Mouse (Mus musculus) gastrocnemius, adult 2 months (tissue): ENCODE results near the gene Usp49. TPM values are rescaled to one million over a fixed set of nuclear protein-coding genes. Genes with fewer than 3 reads are reported as not detected.
A peak's percentile ranks its signal among the peaks of the same experiment; 100 is the strongest.

Experiments
- DNase-seq: peaks from one replicate; pipeline ENCODE4 v3.0.0; 2022
- H3K27ac ChIP-seq: fragments of 200-600 bp; 2 replicates; pipeline ENCODE4 v1.8.1; 2022; ENCODE audit warnings: mild to moderate bottlenecking
- H3K4me3 ChIP-seq: fragments of 200-600 bp; 2 replicates; pipeline ENCODE4 v1.8.1; 2022; ENCODE audit warnings: mild to moderate bottlenecking, moderate library complexity
- CTCF ChIP-seq: fragments of 200-600 bp; IDR thresholded peaks from 2 replicates; pipeline ENCODE4 v1.8.1; 2022; ENCODE audit warnings: antibody characterized with exemption, mild to moderate bottlenecking, moderate library complexity
- intact Hi-C: fragments of 180-260 bp; cut with DNase I; formaldehyde crosslinking; loops from one replicate; pipeline ENCODE4 v1.15.1; 2025
- long read RNA-seq, 2 experiments: library from polyadenylated mRNA; stranded (forward); transcript quantifications; one replicate each; pipeline ENCODE4 v2.0.0; 2021
- total RNA-seq, 2 experiments: library from RNA; stranded (reverse); gene quantifications; 2 replicates each; pipeline ENCODE4 v1.2.3; 2021

Gene Usp49
- total RNA-seq: 1 to 10 TPM; 3.1 to 4.5 TPM
- long read RNA-seq, experiment 1, full-length matches to known transcripts: 1 of 4 reads
- long read RNA-seq, experiment 1, partial matches to known transcripts: 2 of 4 reads
- long read RNA-seq, experiment 1, other reads (novel, unspliced or antisense): 1 of 4 reads
- long read RNA-seq, experiment 2, partial matches to known transcripts: 0 of 2 reads
- long read RNA-seq, experiment 2, other reads (novel, unspliced or antisense): 2 of 2 reads

- H3K27ac ChIP-seq: peak within 1 kb of the TSS; percentile 97
- DNase-seq: no peak
- intact Hi-C loops: loop anchor here (5.0 kb wide), 1 partner anchor 47 kb away; no protein-coding TSS in a partner anchor
- no peak for TF ChIP-seq CTCF
- peak within 1 kb of the TSS; percentile 86 for H3K4me3 ChIP-seq
These were observed at the start of gene Usp49 for GRCm38 (mm10) chr17:47630678-47631065. Gene Usp49, plus strand, starts transcription at chr17:47630690.

GRCm38 (mm10) chr17:47580962-47581361, 49.5 kb upstream of the Usp49 start:
- TF ChIP-seq CTCF: no peak
- H3K4me3 ChIP-seq: no peak overlapping the region
- intact Hi-C loops: no loop called here
- no peak overlapping the region for H3K27ac ChIP-seq
- no peak for DNase-seq

GRCm38 (mm10) chr17:47588517-47588916, 42.0 kb upstream of the Usp49 start:
- no peak for DNase-seq
- intact Hi-C loops: no loop called here
- Histone ChIP-seq H3K4me3 (no peak overlapping the region), H3K27ac (no peak overlapping the region)
- no peak for TF ChIP-seq CTCF

GRCm38 (mm10) chr17:47591073-47591472, 39.4 kb upstream of the Usp49 start:
- TF ChIP-seq CTCF: no peak
- intact Hi-C loops: no loop called here
- H3K4me3 ChIP-seq: no peak overlapping the region
- no peak for DNase-seq
- H3K27ac ChIP-seq: no peak overlapping the region

- intact Hi-C loops: loop anchor here (1.0 kb wide), 1 partner anchor 82 kb away; no protein-coding TSS in a partner anchor
- Histone ChIP-seq H3K4me3 (peak overlapping the region; percentile 88), H3K27ac (peak overlapping the region; percentile 88)
- DNase-seq: peak; percentile 97
- no peak for TF ChIP-seq CTCF
These were observed 37.2 kb upstream of the Usp49 start for GRCm38 (mm10) chr17:47593215-47593853.

GRCm38 (mm10) chr17:47593854-47594182, 36.7 kb upstream of the Usp49 start:
- no peak for TF ChIP-seq CTCF
- intact Hi-C loops: loop anchor here (1.0 kb wide), 1 partner anchor 83 kb away; no protein-coding TSS in a partner anchor
- H3K4me3 ChIP-seq: peak overlapping the region; percentile 88

GRCm38 (mm10) chr17:47594183-47594968, 36.1 kb upstream of the Usp49 start:
- no peak for TF ChIP-seq CTCF
- intact Hi-C loops: no loop called here
- DNase-seq: peak; percentile 44
- peak overlapping the region; percentile 88 for H3K4me3 ChIP-seq
- peak overlapping the region; percentile 88 for H3K27ac ChIP-seq

More at GRCm38 (mm10) chr17:47593854-47594182, 36.7 kb upstream of the Usp49 start:
- no peak for DNase-seq
- H3K27ac ChIP-seq: peak overlapping the region; percentile 88

GRCm38 (mm10) chr17:47594969-47595247, 35.6 kb upstream of the Usp49 start:
- Histone ChIP-seq H3K4me3 (peak overlapping the region; percentile 88), H3K27ac (peak overlapping the region; percentile 88)
- intact Hi-C loops: no loop called here
- no peak for DNase-seq
- TF ChIP-seq CTCF: no peak

GRCm38 (mm10) chr17:47595248-47596161, 35.0 kb upstream of the Usp49 start:
- no peak for TF ChIP-seq CTCF
- Histone ChIP-seq H3K4me3 (peak overlapping the region; percentile 88), H3K27ac (peak overlapping the region; percentile 88)
- intact Hi-C loops: no loop called here
- peak; percentile 60 for DNase-seq

GRCm38 (mm10) chr17:47596162-47596838, 34.2 kb upstream of the Usp49 start:
- DNase-seq: no peak
- Histone ChIP-seq H3K4me3 (peak overlapping the region; percentile 88), H3K27ac (peak overlapping the region; percentile 88)
- TF ChIP-seq CTCF: no peak
- intact Hi-C loops: no loop called here

GRCm38 (mm10) chr17:47596839-47597164, 33.7 kb upstream of the Usp49 start:
- no peak for DNase-seq
- TF ChIP-seq CTCF: no peak

GRCm38 (mm10) chr17:47597261-47597660, 33.2 kb upstream of the Usp49 start:
- peak overlapping the region; percentile 33 for H3K4me3 ChIP-seq
- no peak for DNase-seq
- TF ChIP-seq CTCF: no peak
- peak overlapping the region; percentile 88 for H3K27ac ChIP-seq
- intact Hi-C loops: no loop called here

More at GRCm38 (mm10) chr17:47596839-47597164, 33.7 kb upstream of the Usp49 start:
- intact Hi-C loops: no loop called here
- peak overlapping the region; percentile 33 for H3K4me3 ChIP-seq
- H3K27ac ChIP-seq: peak overlapping the region; percentile 88
